Mouse (Mus musculus) naive thymus-derived CD4-positive, alpha-beta T cell, adult 2 months (primary cell): ENCODE measurements around the gene Atp6v0e.
A peak's percentile ranks its signal among the peaks of the same experiment; 100 is the strongest.

ENCODE experiments used
- DNase-seq: peaks from one replicate; pipeline ENCODE4 v3.0.0-alpha.2; 2011; ENCODE audit warnings: low read depth

Gene Atp6v0e

GRCm38 (mm10) chr17:26662978-26663683 lies at the start of gene Atp6v0e:
Atp6v0e (plus strand) TSS chr17:26663231.
- DNase-seq, result peak; percentile 97

DNA sequence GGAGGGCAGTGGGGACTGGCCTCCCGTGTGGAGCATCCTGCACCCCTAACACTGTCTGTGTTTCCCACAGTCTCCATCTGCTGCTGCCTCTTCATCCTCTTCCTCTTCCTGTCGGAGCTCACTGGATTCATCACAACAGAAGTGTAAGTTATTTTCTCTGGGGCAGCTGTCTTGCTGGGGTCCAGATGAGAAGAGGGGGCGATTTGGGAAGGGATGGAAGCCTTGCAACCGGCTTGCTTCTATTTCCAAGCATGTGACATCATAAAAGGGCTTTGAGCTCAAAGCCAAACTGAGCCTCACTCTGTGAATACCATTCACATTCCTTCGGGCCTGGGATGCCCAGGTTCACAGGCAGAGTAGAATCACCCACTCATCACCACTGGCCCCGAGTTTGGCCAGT lies 48.7 kb upstream of the Atp6v0e start:
- no peak for DNase-seq

DNA sequence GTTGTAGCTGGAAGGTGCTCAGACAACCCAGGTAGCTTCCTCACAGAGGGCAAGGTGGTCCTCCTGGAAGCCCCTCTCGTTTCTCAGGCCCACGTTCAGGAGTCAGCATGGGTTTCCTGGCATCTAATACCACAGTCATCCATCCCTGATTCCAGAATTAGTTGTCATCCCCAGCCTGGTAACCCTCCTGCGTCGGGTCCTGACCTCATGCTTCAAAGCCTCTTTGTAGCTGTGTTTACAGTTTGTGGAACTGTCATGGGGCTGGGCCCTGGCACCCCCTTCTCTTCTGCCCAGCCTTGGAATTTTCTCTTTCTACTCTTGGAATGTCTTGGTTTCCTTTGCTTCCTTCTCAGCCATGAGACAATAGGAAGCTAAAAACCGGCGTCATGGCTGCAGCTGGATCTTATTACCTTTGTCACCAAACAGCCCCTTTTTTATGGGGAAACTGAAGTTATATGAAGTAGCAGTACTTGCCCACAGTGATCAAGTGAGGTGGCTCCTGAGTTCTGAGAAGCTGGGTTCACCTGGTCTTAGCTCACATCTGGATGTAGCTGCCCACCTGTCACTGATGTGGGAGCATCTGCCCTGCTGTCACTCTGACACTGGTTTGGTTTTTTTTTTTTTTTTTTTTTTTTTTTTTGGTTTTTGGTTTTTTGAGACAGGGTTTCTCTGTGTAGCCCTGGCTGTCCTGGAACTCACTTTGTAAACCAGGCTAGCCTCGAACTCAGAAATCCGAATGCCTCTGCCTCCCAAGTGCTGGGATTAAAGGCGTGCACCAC lies 48.1 kb upstream of the Atp6v0e start:
- DNase-seq, result no peak

DNA sequence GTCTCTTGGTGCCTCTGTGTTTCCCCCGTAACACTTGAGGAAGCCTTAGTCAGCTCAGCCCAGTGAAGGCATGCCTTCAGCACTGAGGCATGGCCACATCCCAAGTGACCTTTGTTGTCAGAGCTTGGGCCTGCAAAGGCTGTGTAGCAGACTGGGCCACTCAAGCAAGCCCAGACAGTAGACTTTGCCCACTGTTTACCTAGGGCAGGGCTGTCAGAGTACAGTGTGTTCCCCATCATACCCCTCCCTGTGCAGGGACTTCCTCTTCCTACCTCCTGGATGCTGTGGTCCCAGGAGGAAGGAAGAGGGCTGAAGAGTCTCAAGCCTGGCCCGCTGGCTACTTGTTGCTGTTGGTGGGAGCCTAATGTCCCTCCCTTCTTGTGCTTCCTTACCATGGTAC lies 46.3 kb upstream of the Atp6v0e start:
- no peak for DNase-seq

GRCm38 (mm10) chr17:26618498-26618897 lies 44.5 kb upstream of the Atp6v0e start:
- no peak for DNase-seq

DNA sequence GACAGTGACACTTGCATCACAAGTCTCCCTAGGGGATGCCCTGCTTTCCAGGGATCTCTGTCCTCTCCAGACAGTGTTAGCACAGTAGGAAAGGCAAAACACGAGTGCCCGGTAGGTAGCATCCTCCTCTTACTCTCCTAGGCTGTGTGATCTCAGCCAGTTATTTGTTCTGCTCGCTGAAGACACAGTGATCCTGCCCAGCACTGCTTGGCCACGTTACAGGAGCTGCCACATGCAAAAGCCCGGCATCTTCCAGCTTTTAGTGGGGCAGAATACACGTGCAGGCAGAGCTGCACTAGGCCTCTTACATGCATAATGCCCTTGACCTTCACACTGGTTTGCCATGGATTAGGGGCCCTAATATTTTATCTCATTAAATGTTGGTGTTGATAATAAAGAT lies 43.5 kb upstream of the Atp6v0e start:
- no peak for DNase-seq

GRCm38 (mm10) chr17:26620292-26620691 lies 42.7 kb upstream of the Atp6v0e start:
- no peak for DNase-seq

GRCm38 (mm10) chr17:26620786-26621766 lies 42.0 kb upstream of the Atp6v0e start:
- DNase-seq, result no peak

GRCm38 (mm10) chr17:26621912-26622311 lies 41.1 kb upstream of the Atp6v0e start:
- DNase-seq, result no peak

- no peak for DNase-seq
Observed at GRCm38 (mm10) chr17:26623991-26624390, 39.0 kb upstream of the Atp6v0e start.

DNA sequence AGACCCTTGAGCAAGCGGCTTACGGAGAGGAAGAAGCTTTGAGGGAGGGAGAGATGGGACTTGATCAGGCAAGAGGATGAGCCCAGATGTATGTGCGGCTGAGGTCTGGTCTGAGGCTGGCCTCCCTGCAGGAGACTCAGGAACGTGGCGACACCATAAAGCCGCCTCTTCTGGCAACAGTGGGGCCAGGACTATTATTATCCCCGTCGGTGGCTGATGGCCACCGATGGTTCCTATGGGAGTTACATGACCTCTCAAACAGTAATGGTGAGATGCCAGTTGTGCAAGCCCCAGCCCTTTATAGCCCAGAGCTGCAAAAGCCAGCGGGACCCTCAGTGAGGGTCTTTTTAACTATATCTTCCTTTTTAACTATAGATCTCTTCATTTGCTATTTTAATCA lies 38.0 kb upstream of the Atp6v0e start:
- no peak for DNase-seq

GRCm38 (mm10) chr17:26625521-26626010 lies 37.5 kb upstream of the Atp6v0e start:
- no peak for DNase-seq

DNA sequence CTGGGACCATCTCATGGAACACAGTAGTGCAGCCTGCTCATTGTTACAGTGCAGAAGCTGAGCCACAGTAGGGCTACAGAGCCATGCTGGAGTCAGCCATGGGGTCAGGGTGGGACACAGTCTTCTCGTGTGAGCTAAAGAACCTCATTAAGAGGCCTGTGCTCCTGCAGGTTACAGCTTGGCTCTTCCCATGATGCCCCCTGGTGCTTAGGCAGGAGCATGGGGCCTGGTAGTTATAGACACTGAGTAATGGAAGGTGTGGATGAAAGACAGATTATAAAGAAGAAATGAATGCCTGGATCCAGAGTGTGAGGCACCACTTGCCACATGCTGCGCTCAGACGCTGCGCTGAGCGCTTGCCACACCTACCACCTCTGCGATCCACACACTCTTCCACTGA lies 34.6 kb upstream of the Atp6v0e start:
- no peak for DNase-seq

DNA sequence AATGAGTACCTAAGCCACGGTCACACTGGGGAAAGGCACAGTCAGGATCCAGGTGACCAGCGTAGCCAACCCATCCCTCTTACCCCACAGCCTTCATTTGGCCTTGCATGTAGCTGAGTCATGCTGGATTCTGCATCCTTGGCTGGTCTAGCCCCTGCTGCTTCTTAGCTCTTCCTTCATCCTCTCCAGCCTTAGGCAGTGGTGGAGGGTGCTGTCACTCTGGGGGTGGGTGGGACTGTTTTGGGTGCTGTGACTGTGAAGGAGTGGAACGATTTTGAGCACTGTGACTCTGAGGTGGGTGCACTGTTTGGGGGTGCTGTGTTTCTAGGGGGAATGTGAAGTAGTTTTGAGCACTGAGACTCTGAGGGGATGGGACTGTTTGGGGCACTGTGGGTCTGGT lies 34.1 kb upstream of the Atp6v0e start:
- no peak for DNase-seq

GRCm38 (mm10) chr17:26631811-26632327 lies 31.2 kb upstream of the Atp6v0e start:
- no peak for DNase-seq

DNA sequence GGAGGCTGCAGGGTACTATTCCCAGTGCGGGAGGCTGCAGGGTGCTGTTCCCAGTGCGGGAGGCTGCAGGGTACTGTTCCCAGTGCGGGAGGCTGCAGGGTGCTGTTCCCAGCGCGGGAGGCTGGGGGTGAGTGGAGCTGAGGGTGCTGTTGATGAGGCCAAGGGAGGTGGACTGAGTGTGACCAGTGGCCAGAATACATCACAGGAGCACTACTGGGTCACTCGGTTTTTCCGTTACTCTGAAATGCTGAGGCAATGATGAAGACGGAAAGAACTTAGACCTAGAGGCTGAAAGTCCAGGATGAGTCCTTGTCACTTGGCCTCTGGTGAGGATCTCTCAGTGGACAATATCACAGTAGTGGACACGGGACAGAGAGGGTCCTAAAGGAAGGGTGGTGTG lies 29.8 kb upstream of the Atp6v0e start:
- no peak for DNase-seq

DNA sequence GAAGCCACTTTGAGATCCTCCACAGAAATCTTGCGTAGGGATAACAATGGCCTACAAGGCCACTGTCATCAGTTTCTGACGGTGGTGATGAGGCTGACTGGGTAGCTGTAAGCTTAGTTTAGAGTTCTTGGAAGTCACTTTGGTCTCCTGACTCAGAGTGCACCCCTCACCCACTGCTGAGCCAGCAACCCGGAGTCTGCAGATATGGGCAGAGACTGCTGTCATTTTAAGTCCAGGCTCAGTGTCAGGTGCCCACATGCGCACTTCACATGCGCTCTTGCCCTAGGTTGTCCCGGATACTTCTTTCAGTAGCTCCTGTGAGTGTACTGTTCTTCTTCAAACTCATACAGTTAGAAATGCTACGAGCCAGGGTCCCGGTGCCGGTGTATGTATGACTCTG lies 29.1 kb upstream of the Atp6v0e start:
- no peak for DNase-seq

GRCm38 (mm10) chr17:26634539-26634938 lies 28.5 kb upstream of the Atp6v0e start:
- DNase-seq, result no peak

DNA sequence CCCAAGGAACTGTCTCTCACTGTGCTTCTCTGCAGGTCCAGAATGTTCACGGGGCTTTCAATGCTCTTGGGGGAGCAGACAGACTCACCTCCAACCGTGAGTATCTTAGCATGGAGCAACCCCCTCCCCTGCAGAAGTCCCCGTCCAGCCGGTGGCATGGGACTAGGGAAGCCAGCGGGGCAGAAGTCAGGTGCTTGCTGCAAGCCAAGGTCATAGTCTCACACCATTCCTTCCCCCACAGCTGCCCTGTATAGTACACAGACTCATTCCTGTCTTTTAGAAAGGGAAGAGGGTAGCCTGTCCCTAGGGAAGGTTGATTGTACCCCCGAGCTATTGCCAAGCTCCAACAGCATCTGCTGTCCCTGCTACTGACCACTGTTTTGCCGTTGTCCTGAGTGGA lies 27.1 kb upstream of the Atp6v0e start:
- DNase-seq, result no peak

DNA sequence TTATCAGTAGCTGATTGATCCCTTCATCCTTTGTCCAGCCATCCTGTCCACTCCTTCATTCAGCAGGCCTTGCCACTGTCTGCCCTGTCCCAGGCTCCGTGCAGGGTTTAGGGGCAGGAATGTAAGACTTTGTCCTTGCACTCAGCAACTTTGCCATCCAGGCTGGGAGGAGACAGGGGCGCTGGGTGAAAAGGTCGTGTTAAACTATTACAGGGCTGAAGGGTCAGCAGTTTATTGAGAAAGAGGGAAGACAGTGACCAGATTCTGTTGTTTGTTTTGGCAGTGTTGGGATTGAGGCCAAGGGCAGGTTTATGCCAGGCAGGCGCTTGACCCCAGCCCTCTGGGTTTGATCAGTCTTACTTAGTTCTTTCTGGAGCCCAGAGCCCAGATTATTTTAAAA lies 25.2 kb upstream of the Atp6v0e start:
- no peak for DNase-seq

- peak; percentile 81 for DNase-seq
Observed at GRCm38 (mm10) chr17:26638655-26639054, 24.4 kb upstream of the Atp6v0e start.

DNA sequence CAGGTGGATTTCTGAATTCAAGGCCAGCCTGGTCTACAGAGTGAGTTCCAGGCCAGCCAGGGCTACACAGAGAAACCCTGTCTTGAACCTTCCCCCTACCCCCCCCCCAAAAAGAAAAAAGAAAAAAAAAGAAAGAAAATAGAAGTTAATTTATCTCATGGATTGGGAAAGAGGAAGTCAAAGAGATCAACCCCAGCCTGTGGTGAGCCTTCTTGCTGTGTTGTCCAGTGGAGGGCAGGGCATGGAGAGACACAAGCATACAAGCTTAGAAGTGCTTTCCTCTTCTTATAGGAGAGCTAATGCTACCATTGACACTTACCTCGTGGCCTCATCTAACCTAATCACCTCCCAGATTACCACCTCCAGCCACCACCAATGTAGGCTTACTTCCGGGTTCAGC lies 23.2 kb upstream of the Atp6v0e start:
- no peak for DNase-seq
